Mouse (Mus musculus) ES-E14 (cell line): ENCODE results near the gene Mgme1. TPM values are rescaled to one million over a fixed set of nuclear protein-coding genes. Genes with fewer than 3 reads are reported as not detected.

Experiments
- DNase-seq: peaks from one replicate; pipeline ENCODE4 v3.0.0-alpha.2; 2013; ENCODE audit warnings: low read depth, low spot score
- H3K27ac ChIP-seq: 2 replicates; pipeline ENCODE4 v1.5.1; 2012; ENCODE audit warnings: low read depth, mild to moderate bottlenecking, low read length, moderate library complexity, mixed read lengths; ENCODE audit not compliant: poor library complexity, insufficient read depth, severe bottlenecking
- H3K36me3 ChIP-seq: 2 replicates; pipeline ENCODE4 v1.6.1; 2012; ENCODE audit warnings: mild to moderate bottlenecking, low read length, moderate library complexity, mixed read lengths; ENCODE audit not compliant: control insufficient read depth, poor library complexity, insufficient read depth, severe bottlenecking
- H3K4me1 ChIP-seq, 2 experiments: fragments of 150-350 bp in 1 of 2; sonication (generic) in 1 of 2; 2 replicates each; pipeline ENCODE4 v1.6.1; 2012; ENCODE audit warnings: low read length in 2 of 2, mild to moderate bottlenecking in 1 of 2, mixed read lengths in 1 of 2; ENCODE audit not compliant: control insufficient read depth in 2 of 2, insufficient read depth in 2 of 2, poor library complexity in 1 of 2
- H3K4me3 ChIP-seq, 2 experiments: fragments of 150-350 bp in 1 of 2; sonication (generic) in 1 of 2; 2 replicates each; pipeline ENCODE4 v1.5.1; 2012; ENCODE audit warnings: low read length in 2 of 2, low read depth in 1 of 2, mild to moderate bottlenecking in 1 of 2, mixed read lengths in 1 of 2; ENCODE audit not compliant: insufficient read depth in 1 of 2, poor library complexity in 1 of 2, severe bottlenecking in 1 of 2
- H3K9ac ChIP-seq: 2 replicates; pipeline ENCODE4 v1.6.1; 2012; ENCODE audit warnings: low read depth, mild to moderate bottlenecking, low read length, mixed read lengths; ENCODE audit not compliant: poor library complexity, insufficient read depth, severe bottlenecking
- H3K9me3 ChIP-seq: fragments of 150-350 bp; sonication (generic); 2 replicates; pipeline ENCODE4 v1.6.1; 2012; ENCODE audit warnings: low read depth, mild to moderate bottlenecking, low read length; ENCODE audit not compliant: control insufficient read depth, insufficient read depth
- CHD2 ChIP-seq: IDR thresholded peaks from 2 replicates; pipeline ENCODE4 v1.6.1; 2014; ENCODE audit warnings: mild to moderate bottlenecking, low read depth, low read length, inconsistent platforms
- HCFC1 ChIP-seq: IDR thresholded peaks from 2 replicates; pipeline ENCODE4 v1.6.1; 2012; ENCODE audit warnings: low read length, inconsistent platforms, borderline replicate concordance; ENCODE audit not compliant: insufficient read depth
- MAFK ChIP-seq: IDR thresholded peaks from 2 replicates; pipeline ENCODE4 v1.6.1; 2014; ENCODE audit warnings: mild to moderate bottlenecking, low read depth, low read length, inconsistent platforms; ENCODE audit not compliant: insufficient read depth
- ZC3H11A ChIP-seq: IDR thresholded peaks from 2 replicates; pipeline ENCODE4 v1.6.1; 2012; ENCODE audit warnings: low read depth, mild to moderate bottlenecking, inconsistent platforms, low read length, borderline replicate concordance
- ZNF384 ChIP-seq: IDR thresholded peaks from 2 replicates; pipeline ENCODE4 v1.6.1; 2012; ENCODE audit warnings: low read depth, low read length, inconsistent platforms
- in situ Hi-C, 2 experiments: fragments of 600-800 bp; cut with MboI; formaldehyde crosslinking; loops; one replicate each; pipeline ENCODE4 v1.15.1; 2025; ENCODE audit warnings: low sequenced_read_pairs in 2 of 2, inconsistent platforms in 1 of 2; ENCODE audit not compliant: unreplicated experiment in 2 of 2
- total RNA-seq: library from RNA; depleted of rRNA; stranded (reverse); fragments of 300-350 nt; gene quantifications from 2 replicates; pipeline ENCODE4 v1.2.3, GENCODE M21; 2012

The Mgme1 gene
- total RNA-seq, 1 experiment = 22.4 TPM

- H3K4me1 ChIP-seq = no peaks in the 10 kb centered on the region
- TF ChIP-seq HCFC1 (peak; percentile 62; the same call in 1 of the 2 replicates), ZC3H11A (no peak), ZNF384 (no peak)
- no peaks in the 10 kb centered on the region for H3K9me3 ChIP-seq
- H3K36me3 ChIP-seq = no peaks in the 10 kb centered on the region
- no peak overlapping the region for H3K27ac ChIP-seq
- H3K4me3 ChIP-seq = no peak overlapping the region
- H3K9ac ChIP-seq = no peak overlapping the region
- in situ Hi-C loops = no loop called here
- no peak for DNase-seq
Observed at GRCm38 (mm10) chr2:144229647-144230046, 40.8 kb upstream of the Mgme1 start.

DNA sequence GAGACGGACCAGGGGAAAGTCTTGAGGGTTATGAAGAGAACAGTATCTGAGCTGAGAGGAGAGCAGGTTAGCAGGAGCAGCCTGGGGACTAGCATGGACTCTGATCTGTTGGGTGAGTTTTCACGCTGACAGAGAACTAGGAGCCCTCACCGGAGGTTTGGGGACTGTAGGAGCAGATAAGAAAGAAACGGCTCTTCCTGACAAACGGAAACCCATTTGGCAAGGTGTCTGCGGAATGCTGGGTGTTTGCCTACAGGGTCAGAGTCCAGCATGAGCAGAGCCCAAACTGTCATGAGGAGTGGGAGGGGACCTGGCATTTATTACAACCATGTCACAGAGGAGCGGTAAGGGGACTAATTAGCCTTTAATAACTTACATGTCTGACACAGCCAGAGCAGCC is 40.0 kb upstream of the Mgme1 start:
- no peak for TF ChIP-seq HCFC1
- no peak for TF ChIP-seq ZNF384
- TF ChIP-seq ZC3H11A = no peak
- no peak for TF ChIP-seq CHD2
- TF ChIP-seq MAFK = no peak
- Histone ChIP-seq H3K4me1 (no peaks in the 10 kb centered on the region), H3K9ac (no peak overlapping the region; the same call in 1 of the 2 replicates), H3K36me3 (no peaks in the 10 kb centered on the region), H3K4me3 (no peak overlapping the region), H3K27ac (no peak overlapping the region), H3K9me3 (no peaks in the 10 kb centered on the region)
- no peak for DNase-seq
- in situ Hi-C loops = no loop called here

GRCm38 (mm10) chr2:144231115-144231514 is 39.3 kb upstream of the Mgme1 start:
- no peak overlapping the region for H3K4me3 ChIP-seq
- no peaks in the 10 kb centered on the region for H3K4me1 ChIP-seq
- no peak overlapping the region for H3K9ac ChIP-seq
- in situ Hi-C loops = no loop called here
- no peaks in the 10 kb centered on the region for H3K9me3 ChIP-seq
- TF ChIP-seq HCFC1 = no peak
- TF ChIP-seq CHD2 = no peak
- no peak for TF ChIP-seq MAFK
- TF ChIP-seq ZNF384 = no peak
- no peak for TF ChIP-seq ZC3H11A
- no peak for DNase-seq
- no peak overlapping the region for H3K27ac ChIP-seq
- H3K36me3 ChIP-seq = no peaks in the 10 kb centered on the region

DNA sequence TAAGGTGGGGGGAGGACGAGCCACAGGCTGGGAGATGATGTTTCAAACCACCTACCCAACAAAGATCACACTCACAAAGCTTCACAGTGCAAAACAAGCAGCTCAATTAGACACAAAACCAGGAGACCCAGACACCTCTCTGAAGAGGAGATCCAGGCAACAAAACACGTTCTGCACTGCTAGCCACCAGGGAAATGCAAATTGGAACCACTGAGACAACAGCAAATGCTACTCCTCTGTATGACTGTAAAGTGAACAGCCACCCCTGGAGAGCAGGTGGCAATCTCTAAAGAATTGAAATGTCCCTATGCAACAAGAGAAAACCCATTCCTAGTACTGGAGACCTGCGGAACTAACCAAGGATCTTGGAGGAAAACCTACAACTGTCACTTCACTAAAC is 36.9 kb upstream of the Mgme1 start:
- TF ChIP-seq HCFC1 = no peak
- no peak for TF ChIP-seq ZNF384
- TF ChIP-seq CHD2 = no peak
- no peak for TF ChIP-seq ZC3H11A
- no peak for TF ChIP-seq MAFK
- no peak overlapping the region for H3K9ac ChIP-seq
- DNase-seq = no peak
- no peaks in the 10 kb centered on the region for H3K9me3 ChIP-seq
- in situ Hi-C loops = no loop called here
- peaks cover 0 to 2% of the 10 kb centered on the region in 2 experiments; a peak in 1 of 4 replicates for H3K4me1 ChIP-seq
- no peak overlapping the region for H3K4me3 ChIP-seq
- no peaks in the 10 kb centered on the region for H3K36me3 ChIP-seq
- no peak overlapping the region for H3K27ac ChIP-seq

- Histone ChIP-seq H3K9ac (no peak overlapping the region), H3K4me3 (no peak overlapping the region), H3K9me3 (no peaks in the 10 kb centered on the region), H3K4me1 (peaks cover 0 to 2% of the 10 kb centered on the region in 2 experiments; a peak in 1 of 4 replicates), H3K27ac (no peak overlapping the region), H3K36me3 (no peaks in the 10 kb centered on the region)
- TF ChIP-seq ZNF384 = no peak
- TF ChIP-seq HCFC1 = no peak
- no peak for DNase-seq
- in situ Hi-C loops = no loop called here
Observed at GRCm38 (mm10) chr2:144235776-144236175, 34.7 kb upstream of the Mgme1 start.
